Mouse (Mus musculus): ENCODE measurements around the gene Pnkp.

DNA sequence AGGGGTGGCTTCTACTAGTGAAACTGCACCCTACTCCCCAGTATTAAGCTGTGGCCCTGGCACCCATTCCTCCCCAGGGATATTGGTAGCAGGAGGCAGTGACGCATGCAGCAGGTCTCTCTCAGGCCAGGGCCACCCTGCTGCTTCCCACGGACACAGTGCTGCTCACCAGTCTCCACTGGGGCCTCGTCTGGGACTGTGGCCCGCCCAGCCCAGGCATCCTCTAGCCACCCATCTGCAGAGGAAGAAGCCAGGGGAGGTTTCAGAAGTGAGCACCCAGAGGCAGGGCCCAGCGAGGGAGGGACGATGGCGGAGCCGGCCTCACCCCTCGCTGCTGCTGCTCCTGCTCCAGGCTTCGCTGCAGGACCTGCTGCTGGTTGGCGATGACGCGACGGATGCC, 6.3 kb downstream of the Pnkp start:
- TF ChIP-seq CTCF (IDR thresholded peaks at IDR 0.05) = no peak
- TF ChIP-seq EP300 (IDR thresholded peaks at IDR 0.05) = no peak

Measured in lung, postnatal 0 days (tissue).